Mouse (Mus musculus): ENCODE data around the gene Hkdc1.

GRCm38 (mm10) chr10:62380936-62381335 is 41.4 kb downstream of the Hkdc1 start:
- TF ChIP-seq CTCF (IDR thresholded peaks at IDR 0.05; ENCODE audit: low read depth): peak; percentile 42
- TF ChIP-seq EP300 (IDR thresholded peaks at IDR 0.05; ENCODE audit: low read depth): no peak

Data from heart, postnatal 0 days (tissue).